Mouse (Mus musculus) forebrain, embryonic 14.5 days (tissue): ENCODE data around the gene 4930442H23Rik. TPM values are rescaled to one million over a fixed set of nuclear protein-coding genes. Genes with fewer than 3 reads are reported as not detected.

Experiments used
- ATAC-seq: fragments of 200-750 bp; cut with Nextera tagmentation; 2 replicates; pipeline ENCODE4 v1.8.0; 2017; ENCODE audit warnings: mild to moderate bottlenecking, moderate library complexity
- DNase-seq: peaks from one replicate; pipeline ENCODE4 v3.0.0-alpha.2; 2015; ENCODE audit warnings: low spot score
- H3K27ac ChIP-seq: fragments of 300-500 bp; sonication (generic); 2 replicates; pipeline ENCODE4 v1.5.1; 2014; ENCODE audit warnings: low read depth, mild to moderate bottlenecking, control low read depth, low read length, moderate library complexity
- H3K27me3 ChIP-seq: fragments of 300-500 bp; sonication (generic); replicated peaks from 2 replicates; pipeline ENCODE4 v1.6.1; 2014; ENCODE audit warnings: low read length, control low read depth, mixed read lengths; ENCODE audit not compliant: control insufficient read depth, insufficient read depth
- H3K36me3 ChIP-seq: fragments of 300-500 bp; sonication (generic); 2 replicates; pipeline ENCODE4 v1.6.1; 2014; ENCODE audit warnings: low read length, control low read depth; ENCODE audit not compliant: control insufficient read depth, insufficient read depth
- H3K4me1 ChIP-seq: fragments of 300-500 bp; sonication (generic); 2 replicates; pipeline ENCODE4 v1.6.1; 2014; ENCODE audit warnings: antibody characterized with exemption, low read length, control low read depth; ENCODE audit not compliant: control insufficient read depth, insufficient read depth
- H3K4me2 ChIP-seq: fragments of 300-500 bp; sonication (generic); 2 replicates; pipeline ENCODE4 v1.6.1; 2014; ENCODE audit warnings: mild to moderate bottlenecking, control low read depth, low read length
- H3K4me3 ChIP-seq: fragments of 300-500 bp; sonication (generic); 2 replicates; pipeline ENCODE4 v1.5.1; 2014; ENCODE audit warnings: low read depth, low read length, control low read depth
- H3K9ac ChIP-seq: fragments of 300-500 bp; sonication (generic); 2 replicates; pipeline ENCODE4 v1.6.1; 2014; ENCODE audit warnings: mild to moderate bottlenecking, low read length, control low read depth, moderate library complexity
- H3K9me3 ChIP-seq: fragments of 300-500 bp; sonication (generic); replicated peaks from 2 replicates; pipeline ENCODE4 v1.6.1; 2016; ENCODE audit warnings: low read length, control low read depth, mixed read lengths; ENCODE audit not compliant: control insufficient read depth
- WGBS: fragments of 180-500 bp; shearing (Covaris S2); extraction: QIAGEN DNeasy Blood & Tissue Kit; methylation state at CpG from one replicate; pipeline ENCODE4 v1.1.7; 2014; 5-methylcytosine and 5-hydroxymethylcytosine counted together
- polyA plus RNA-seq: library from polyadenylated mRNA; unstranded; fragments of >200 nt; fragmentation: Nextera tagmentation; extraction: Ambion mirVana; gene quantifications from 2 replicates; pipeline ENCODE4 v1.2.1, GENCODE M21; 2014

4930442H23Rik gene
- polyA plus RNA-seq, 1 experiment from 2014 or later = not detected

GRCm38 (mm10) chr10:81140005-81140404, 43.6 kb downstream of the 4930442H23Rik start:
- Histone ChIP-seq H3K4me2 (peak overlapping the region; percentile 94; the same call in 1 of the 2 replicates), H3K27ac (no peak overlapping the region), H3K9ac (peak overlapping the region; percentile 88; the same call in 1 of the 2 replicates), H3K9me3 (no peaks in the 10 kb centered on the region), H3K4me1 (peaks cover 13% of the 10 kb centered on the region), H3K27me3 (peaks cover 10% of the 10 kb centered on the region), H3K36me3 (peaks cover 18% of the 10 kb centered on the region), H3K4me3 (no peak overlapping the region)
- DNase-seq (no peak), ATAC-seq (no peak)
- WGBS = 67% methylated on average over 8 of the region's 8 CpGs

GRCm38 (mm10) chr10:81139529-81139846, 44.2 kb downstream of the 4930442H23Rik start:
- 81% methylated on average over 4 of the region's 4 CpGs for WGBS
- H3K4me3 ChIP-seq = peak overlapping the region; percentile 82; the same call in 1 of the 2 replicates
- no peak overlapping the region for H3K27ac ChIP-seq
- H3K4me2 ChIP-seq = peak overlapping the region; percentile 94
- H3K36me3 ChIP-seq = peaks cover 13% of the 10 kb centered on the region
- ATAC-seq = no peak
- H3K27me3 ChIP-seq = peaks cover 14% of the 10 kb centered on the region
- DNase-seq = no peak
- no peaks in the 10 kb centered on the region for H3K9me3 ChIP-seq
- peaks cover 13% of the 10 kb centered on the region for H3K4me1 ChIP-seq
- H3K9ac ChIP-seq = peak overlapping the region; percentile 88

- H3K27ac ChIP-seq = peak overlapping the region; percentile 88; the same call in 1 of the 2 replicates
- ATAC-seq = no peak
- no peak for DNase-seq
Measured at GRCm38 (mm10) chr10:81138821-81139528, 44.7 kb downstream of the 4930442H23Rik start.

GRCm38 (mm10) chr10:81138131-81138782, 45.4 kb downstream of the 4930442H23Rik start:
- peak; percentile 37 for DNase-seq
- Histone ChIP-seq H3K36me3 (0 out of 2 replicates have a peak, but pooled peaks cover 3% of the 10 kb centered on the region), H3K4me1 (peaks cover 13% of the 10 kb centered on the region), H3K4me3 (peak overlapping the region; percentile 82), H3K27me3 (peaks cover 26% of the 10 kb centered on the region), H3K9me3 (no peaks in the 10 kb centered on the region), H3K9ac (peak overlapping the region; percentile 88), H3K4me2 (peak overlapping the region; percentile 94), H3K27ac (peak overlapping the region; percentile 88)
- no peak for ATAC-seq
- WGBS = 1% methylated on average over 19 of the region's 24 CpGs

More at GRCm38 (mm10) chr10:81138821-81139528, 44.7 kb downstream of the 4930442H23Rik start:
- Histone ChIP-seq H3K36me3 (peaks cover 8% of the 10 kb centered on the region), H3K4me2 (peak overlapping the region; percentile 94), H3K4me1 (peaks cover 13% of the 10 kb centered on the region), H3K27me3 (peaks cover 19% of the 10 kb centered on the region), H3K9ac (peak overlapping the region; percentile 88), H3K4me3 (peak overlapping the region; percentile 82), H3K9me3 (no peaks in the 10 kb centered on the region)
- 59% methylated on average over 11 of the region's 11 CpGs for WGBS

- under 1% methylated on average over 64 of the region's 89 CpGs for WGBS
- H3K9ac ChIP-seq = peak overlapping the region; percentile 94
- no peaks in the 10 kb centered on the region for H3K9me3 ChIP-seq
- H3K27ac ChIP-seq = peak overlapping the region; percentile 95
- peak overlapping the region; percentile 82 for H3K4me3 ChIP-seq
- peaks cover 13% of the 10 kb centered on the region for H3K4me1 ChIP-seq
- ATAC-seq (peak; percentile 92), DNase-seq (peak; percentile 99)
- peaks cover 29% of the 10 kb centered on the region for H3K27me3 ChIP-seq
- peak overlapping the region; percentile 100 for H3K4me2 ChIP-seq
- 0 out of 2 replicates have a peak, but pooled peaks cover 3% of the 10 kb centered on the region for H3K36me3 ChIP-seq
Measured at GRCm38 (mm10) chr10:81137252-81138130, 46.2 kb downstream of the 4930442H23Rik start.

- peak overlapping the region; percentile 95 for H3K27ac ChIP-seq
Measured at GRCm38 (mm10) chr10:81136706-81137231, 46.9 kb downstream of the 4930442H23Rik start.

GRCm38 (mm10) chr10:81135831-81136705, 47.6 kb downstream of the 4930442H23Rik start:
- WGBS = under 1% methylated on average over 73 of the region's 86 CpGs

More at GRCm38 (mm10) chr10:81136706-81137231, 46.9 kb downstream of the 4930442H23Rik start:
- under 1% methylated on average over 44 of the region's 50 CpGs for WGBS
- ATAC-seq = peak; percentile 57
- Histone ChIP-seq H3K9ac (peak overlapping the region; percentile 94), H3K27me3 (peaks cover 29% of the 10 kb centered on the region), H3K4me3 (peak overlapping the region; percentile 82), H3K4me2 (peak overlapping the region; percentile 100), H3K36me3 (0 out of 2 replicates have a peak, but pooled peaks cover 3% of the 10 kb centered on the region), H3K9me3 (no peaks in the 10 kb centered on the region), H3K4me1 (peaks cover 13% of the 10 kb centered on the region)
- DNase-seq = no peak

More at GRCm38 (mm10) chr10:81135831-81136705, 47.6 kb downstream of the 4930442H23Rik start:
- no peaks in the 10 kb centered on the region for H3K9me3 ChIP-seq
- peak overlapping the region; percentile 95 for H3K27ac ChIP-seq
- H3K27me3 ChIP-seq = peaks cover 29% of the 10 kb centered on the region
- peak overlapping the region; percentile 82 for H3K4me3 ChIP-seq
- ATAC-seq = peak; percentile 16
- H3K36me3 ChIP-seq = no peaks in the 10 kb centered on the region
- H3K4me2 ChIP-seq = peak overlapping the region; percentile 100
- peak overlapping the region; percentile 94 for H3K9ac ChIP-seq
- H3K4me1 ChIP-seq = peaks cover 13% of the 10 kb centered on the region
- peak; percentile 75 for DNase-seq
